Mouse (Mus musculus): ENCODE results near the gene Rraga. TPM values are rescaled to one million over a fixed set of nuclear protein-coding genes. Genes with fewer than 3 reads are reported as not detected.
"Not testable (repeated sequence)": the region's sequence is repeated elsewhere in the genome, so short reads cannot be mapped to it uniquely, and the experiment has no call there.

Rraga gene
- polyA plus RNA-seq, 1 experiment from 2014 or later: 46.5 TPM

DNA sequence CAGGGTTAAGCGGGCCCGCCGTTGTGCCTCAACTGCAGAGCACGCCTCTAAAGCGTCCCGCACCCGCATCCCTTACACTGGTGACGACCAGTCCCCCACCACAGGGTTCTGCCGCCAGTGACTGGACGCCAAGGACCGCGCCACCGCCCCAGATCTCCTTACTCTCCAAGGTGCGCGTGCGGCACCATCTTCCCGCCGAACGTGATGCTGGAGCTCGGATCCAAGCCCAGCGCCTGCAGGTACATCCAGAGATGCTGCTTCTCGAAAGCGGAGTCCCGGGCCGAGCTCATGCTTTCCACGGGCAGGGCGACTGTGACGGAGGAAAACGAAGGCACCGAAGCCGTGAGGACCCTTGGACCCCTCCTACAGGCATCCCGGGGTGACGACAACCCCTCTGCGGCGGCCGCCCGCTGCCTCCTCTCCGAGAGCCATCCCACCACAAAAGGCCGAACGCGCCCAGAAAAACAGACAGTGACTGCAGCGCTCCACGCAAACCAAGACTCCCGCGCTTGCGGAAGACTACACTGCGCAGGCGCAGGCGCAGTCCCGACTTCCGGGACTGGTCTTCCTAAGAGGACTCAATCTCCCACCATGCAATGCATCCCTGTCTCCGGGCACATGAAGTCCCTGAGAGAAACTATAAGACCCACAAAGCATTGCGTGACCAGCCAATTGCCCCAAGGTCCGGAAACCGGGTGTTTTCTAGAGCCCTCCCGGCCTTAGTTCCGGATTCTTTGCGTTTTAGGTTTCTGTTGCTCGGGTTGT lies 36.2 kb downstream of the Rraga start, which contains the start of gene Haus6:
Gene Haus6, minus strand, starts transcription at position 532 of the 765 bp plus-strand sequence.
- Histone ChIP-seq H3K4me1 (peaks cover 20% of the 10 kb centered on the region), H3K36me3 (peaks cover 7% of the 10 kb centered on the region), H3K9ac (peak within 1 kb of the TSS; percentile 88), H3K27ac (replicated peaks) (peak within 1 kb of the TSS; percentile 63), H3K27me3 (replicated peaks) (no peaks in the 10 kb centered on the region), H3K4me2 (peak within 1 kb of the TSS; percentile 88), H3K9me3 (no peaks in the 10 kb centered on the region), H3K4me3 (peak within 1 kb of the TSS; percentile 79)
- WGBS: under 1% methylated on average over 59 of the region's 59 CpGs
- peak; percentile 98 for ATAC-seq (ENCODE audit: extremely low read depth, insufficient number of reproducible peaks, low FRiP score, low TSS enrichment)

DNA sequence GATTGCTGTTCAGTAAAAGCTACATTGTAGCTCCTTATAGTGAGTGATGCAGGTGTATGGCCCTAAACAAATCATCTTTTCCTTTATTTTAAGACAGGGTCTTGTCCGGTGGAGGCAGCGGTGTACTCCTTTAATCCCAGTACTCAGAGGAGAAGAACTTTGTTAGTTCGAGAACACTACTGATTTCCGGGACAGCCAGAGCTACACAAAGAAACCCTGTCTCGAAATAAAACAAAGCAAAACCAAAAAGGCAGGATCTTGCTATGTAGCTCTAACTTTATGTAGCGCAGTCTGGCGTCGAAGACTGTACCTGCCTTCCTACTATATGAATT lies 36.8 kb downstream of the Rraga start:
- peak overlapping the region; percentile 79 for H3K4me3 ChIP-seq
- peaks cover 20% of the 10 kb centered on the region for H3K4me1 ChIP-seq
- ATAC-seq (ENCODE audit: extremely low read depth, insufficient number of reproducible peaks, low FRiP score, low TSS enrichment): no peak
- 29% methylated on average over 8 of the region's 8 CpGs for WGBS
- H3K9me3 ChIP-seq: no peaks in the 10 kb centered on the region
- peaks cover 3% of the 10 kb centered on the region; the same call in 1 of the 2 replicates for H3K36me3 ChIP-seq
- no peaks in the 10 kb centered on the region for H3K27me3 ChIP-seq (replicated peaks)
- H3K9ac ChIP-seq: peak overlapping the region; percentile 76
- H3K27ac ChIP-seq (replicated peaks): peak overlapping the region; percentile 51
- H3K4me2 ChIP-seq: peak overlapping the region; percentile 88

DNA sequence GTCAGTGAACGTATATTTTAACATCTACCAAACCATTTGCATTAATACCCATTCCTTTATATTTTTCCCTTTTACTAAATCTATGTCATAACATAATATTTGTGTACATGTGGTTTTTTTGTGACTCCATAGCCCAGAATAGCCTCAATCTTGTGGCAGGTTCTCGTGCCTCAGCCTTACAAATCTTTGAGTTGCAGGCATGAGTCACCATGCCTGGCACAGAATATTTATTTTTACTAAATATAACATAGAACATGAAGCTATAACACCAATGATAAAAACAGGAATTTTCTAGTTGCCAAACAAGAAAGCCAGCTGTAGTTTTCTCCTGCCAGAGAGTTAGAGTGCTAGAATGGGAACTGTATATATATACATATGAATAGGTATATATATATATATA lies 45.0 kb downstream of the Rraga start:
- 63% methylated on average over 2 of the region's 2 CpGs for WGBS

DNA sequence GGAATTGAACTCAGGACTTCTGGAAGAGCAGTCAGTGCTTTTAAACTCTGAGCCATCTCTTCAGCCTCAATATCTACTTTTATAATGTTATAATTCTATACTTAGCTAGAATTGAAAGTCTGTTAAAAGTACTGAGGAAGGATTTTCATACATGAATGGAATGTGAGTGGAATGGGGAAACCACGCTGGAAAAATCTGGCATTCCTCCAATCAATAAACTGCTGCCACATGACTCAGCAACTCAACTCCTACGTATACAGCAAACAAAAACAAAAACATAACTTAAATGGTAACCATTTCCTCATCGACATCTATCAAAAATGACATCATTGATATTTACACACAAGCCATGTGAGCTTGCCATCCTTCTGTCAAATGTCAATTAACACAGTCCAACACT lies 46.6 kb downstream of the Rraga start:
- Histone ChIP-seq H3K9me3 (no peaks in the 10 kb centered on the region), H3K36me3 (no peaks in the 10 kb centered on the region), H3K4me2 (no peak overlapping the region), H3K9ac (no peak overlapping the region), H3K27ac (replicated peaks) (no peak overlapping the region), H3K27me3 (replicated peaks) (no peaks in the 10 kb centered on the region), H3K4me3 (no peak overlapping the region), H3K4me1 (no peaks in the 10 kb centered on the region)
- no peak for ATAC-seq (ENCODE audit: extremely low read depth, insufficient number of reproducible peaks, low FRiP score, low TSS enrichment)
- WGBS: 56% methylated on average over 3 of the region's 3 CpGs

More for the DNA sequence above, 45.0 kb downstream of the Rraga start:
- no peak overlapping the region for H3K4me3 ChIP-seq
- H3K4me1 ChIP-seq: no peaks in the 10 kb centered on the region
- H3K4me2 ChIP-seq: no peak overlapping the region
- no peaks in the 10 kb centered on the region for H3K36me3 ChIP-seq
- H3K9me3 ChIP-seq: no peaks in the 10 kb centered on the region
- H3K9ac ChIP-seq: no peak overlapping the region
- H3K27ac ChIP-seq (replicated peaks): no peak overlapping the region
- no peaks in the 10 kb centered on the region for H3K27me3 ChIP-seq (replicated peaks)
- ATAC-seq (ENCODE audit: extremely low read depth, insufficient number of reproducible peaks, low FRiP score, low TSS enrichment): no peak

DNA sequence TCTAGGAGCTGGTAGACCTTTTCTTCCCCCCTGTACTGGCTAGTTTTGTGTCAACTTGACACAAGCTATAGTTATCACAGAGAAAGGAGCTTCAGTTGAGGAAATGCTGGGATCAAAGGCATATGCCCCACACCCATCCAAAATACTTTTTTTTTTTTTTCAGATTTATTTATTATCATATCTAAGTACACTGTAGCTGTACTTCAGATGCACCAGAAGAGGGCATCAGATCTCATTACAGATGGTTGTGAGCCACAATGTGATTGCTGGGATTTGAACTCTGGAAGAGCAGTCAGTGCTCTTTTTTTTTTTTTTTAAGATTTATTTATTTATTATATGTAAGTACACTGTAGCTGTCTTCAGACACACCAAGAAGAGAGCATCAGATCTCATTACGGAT lies 47.1 kb downstream of the Rraga start:
- H3K27me3 ChIP-seq (replicated peaks); H3K9me3 ChIP-seq; H3K36me3 ChIP-seq; H3K4me2 ChIP-seq; ATAC-seq (ENCODE audit: extremely low read depth, insufficient number of reproducible peaks, low FRiP score, low TSS enrichment); H3K9ac ChIP-seq; H3K4me3 ChIP-seq; H3K4me1 ChIP-seq; H3K27ac ChIP-seq (replicated peaks): not testable (repeated sequence)
- 100% methylated on average over 1 of the region's 1 CpGs for WGBS

DNA sequence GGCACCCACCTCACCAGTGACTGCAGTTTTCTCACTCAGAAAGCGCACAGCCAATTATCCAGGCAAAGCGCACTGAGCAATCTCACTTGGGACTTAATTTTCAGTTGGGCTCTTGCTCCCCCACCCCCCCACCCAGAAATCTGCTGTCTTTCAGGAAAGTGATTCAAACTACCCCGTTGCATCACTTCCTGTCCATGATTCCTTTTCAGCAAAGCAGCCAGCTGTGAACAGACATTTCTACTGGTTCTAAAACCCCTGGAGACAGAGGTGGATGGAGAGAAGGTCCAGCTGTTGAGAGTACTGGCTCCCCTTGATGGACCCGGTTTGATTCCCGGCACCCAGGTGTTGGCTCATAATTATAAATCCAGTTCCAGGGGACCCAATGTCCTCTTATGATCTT lies 50.0 kb downstream of the Rraga start:
- WGBS: 72% methylated on average over 5 of the region's 5 CpGs
- Histone ChIP-seq H3K9ac (no peak overlapping the region), H3K36me3 (no peaks in the 10 kb centered on the region), H3K4me2 (no peak overlapping the region), H3K9me3 (no peaks in the 10 kb centered on the region), H3K27ac (replicated peaks) (no peak overlapping the region), H3K4me1 (no peaks in the 10 kb centered on the region), H3K27me3 (replicated peaks) (no peaks in the 10 kb centered on the region), H3K4me3 (no peak overlapping the region)
- ATAC-seq (ENCODE audit: extremely low read depth, insufficient number of reproducible peaks, low FRiP score, low TSS enrichment): no peak

DNA sequence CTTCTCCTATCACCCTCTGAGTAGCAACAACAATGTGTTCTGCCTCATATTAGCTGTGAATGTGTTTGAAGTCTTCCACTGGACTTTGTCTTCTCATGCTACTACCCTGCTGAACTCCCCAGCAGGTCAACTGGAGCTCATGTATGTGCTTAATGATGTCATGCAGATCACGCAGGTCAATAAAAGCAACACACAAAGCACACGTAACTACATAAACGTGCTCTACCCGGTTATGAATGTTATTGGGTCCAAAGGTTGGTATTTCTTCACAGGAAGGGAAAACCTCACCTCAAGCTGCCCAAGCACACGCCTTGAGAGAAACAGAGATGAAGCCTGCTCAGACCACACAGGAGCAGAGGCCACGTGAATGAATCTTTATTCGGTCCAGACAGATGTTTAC lies 51.0 kb downstream of the Rraga start:
- not testable (repeated sequence) for H3K4me1 ChIP-seq; H3K27ac ChIP-seq (replicated peaks); H3K27me3 ChIP-seq (replicated peaks); H3K9me3 ChIP-seq; H3K4me2 ChIP-seq; H3K4me3 ChIP-seq; H3K9ac ChIP-seq; H3K36me3 ChIP-seq; ATAC-seq (ENCODE audit: extremely low read depth, insufficient number of reproducible peaks, low FRiP score, low TSS enrichment)
- 80% methylated on average over 7 of the region's 7 CpGs for WGBS

Other genes starting within 250 kb of the Rraga start
- 0.11 TPM in 1 of 2 replicates, not detected in the other for gene Saxo1, start 17.3 kb upstream of the Rraga start, polyA plus RNA-seq (2015; fragmentation: Nextera tagmentation; extraction: Ambion mirVana)
- gene Haus6, start 36.4 kb downstream of the Rraga start, polyA plus RNA-seq (2015; fragmentation: Nextera tagmentation; extraction: Ambion mirVana): 9.1 and 10.3 TPM in 2 replicates
- 66.8 and 68.5 TPM in 2 replicates for gene Plin2, start 94.4 kb downstream of the Rraga start, polyA plus RNA-seq (2015; fragmentation: Nextera tagmentation; extraction: Ambion mirVana)
- gene Dennd4c, start 172.9 kb downstream of the Rraga start, polyA plus RNA-seq (2015; fragmentation: Nextera tagmentation; extraction: Ambion mirVana): 3.3 and 4.1 TPM in 2 replicates

All from heart, embryonic 13.5 days (tissue).